Mouse (Mus musculus) liver, postnatal 0 days (tissue): Measurements from ENCODE around the gene Kcnb1. TPM values are rescaled to one million over a fixed set of nuclear protein-coding genes. Genes with fewer than 3 reads are reported as not detected.
A peak's percentile ranks its signal among the peaks of the same experiment; 100 is the strongest.

Experiments
- ATAC-seq: fragments of 200-750 bp; cut with Nextera tagmentation; 2 replicates; pipeline ENCODE4 v1.8.0; 2017; ENCODE audit warnings: mild to moderate bottlenecking, moderate library complexity
- DNase-seq: peaks from one replicate; pipeline ENCODE4 v3.0.0-alpha.2; 2016
- H3K27ac ChIP-seq: fragments of 300-500 bp; sonication (generic); 2 replicates; pipeline ENCODE4 v1.5.1; 2014; ENCODE audit warnings: antibody characterized with exemption, moderate library complexity, mild to moderate bottlenecking, low read depth
- H3K27me3 ChIP-seq: fragments of 300-500 bp; sonication (generic); 2 replicates; pipeline ENCODE4 v1.6.1; 2014; ENCODE audit warnings: low read length, control low read depth, mixed read lengths; ENCODE audit not compliant: insufficient read depth
- H3K36me3 ChIP-seq: fragments of 300-500 bp; sonication (generic); replicated peaks from 2 replicates; pipeline ENCODE4 v1.6.1; 2014; ENCODE audit warnings: mild to moderate bottlenecking, control low read depth, low read length, moderate library complexity, mixed read lengths; ENCODE audit not compliant: insufficient read depth
- H3K4me1 ChIP-seq: fragments of 300-500 bp; sonication (generic); 2 replicates; pipeline ENCODE4 v1.6.1; 2014; ENCODE audit warnings: antibody characterized with exemption, mild to moderate bottlenecking, control low read depth; ENCODE audit not compliant: insufficient read depth
- H3K4me2 ChIP-seq: fragments of 300-500 bp; sonication (generic); 2 replicates; pipeline ENCODE4 v1.6.1; 2014; ENCODE audit warnings: low read depth, mild to moderate bottlenecking, low read length, moderate library complexity, mixed read lengths
- H3K4me3 ChIP-seq: fragments of 300-500 bp; sonication (generic); 2 replicates; pipeline ENCODE4 v1.5.1; 2014; ENCODE audit warnings: low read depth, low read length
- H3K9ac ChIP-seq: fragments of 300-500 bp; sonication (generic); replicated peaks from 2 replicates; pipeline ENCODE4 v1.6.1; 2014; ENCODE audit warnings: mild to moderate bottlenecking, moderate library complexity
- H3K9me3 ChIP-seq: fragments of 300-500 bp; sonication (generic); 2 replicates; pipeline ENCODE4 v1.6.1; 2016; ENCODE audit warnings: mild to moderate bottlenecking, control low read depth, low read length, mixed read lengths
- CTCF ChIP-seq: sonication (generic); IDR thresholded peaks from 2 replicates; pipeline ENCODE4 v1.5.1; 2016; ENCODE audit warnings: antibody characterized with exemption, low read depth
- EP300 ChIP-seq: IDR thresholded peaks from 2 replicates; pipeline ENCODE4 v1.6.1; 2016; ENCODE audit warnings: antibody characterized with exemption, low read depth, mild to moderate bottlenecking
- WGBS: fragments of 180-500 bp; shearing (Covaris S2); extraction: QIAGEN DNeasy Blood & Tissue Kit; methylation state at CpG from one replicate; pipeline ENCODE4 v1.1.7; 2014; ENCODE audit not compliant: insufficient replicate concordance; 5-methylcytosine and 5-hydroxymethylcytosine counted together
- polyA plus RNA-seq: library from polyadenylated mRNA; unstranded; fragments of >200 nt; fragmentation: Nextera tagmentation; extraction: Ambion mirVana; gene quantifications from 2 replicates; pipeline ENCODE4 v1.2.1, GENCODE M21; 2015

Kcnb1 gene
- 0.11 and 0.21 TPM in 2 replicates for polyA plus RNA-seq

GRCm38 (mm10) chr2:167190076-167190399 is at the start of gene Kcnb1:
Gene Kcnb1, minus strand, starts transcription at chr2:167190155.
- H3K9me3 ChIP-seq: no peaks in the 10 kb centered on the region
- H3K27me3 ChIP-seq: peaks cover 45% of the 10 kb centered on the region
- WGBS: under 1% methylated on average over 39 of the region's 41 CpGs
- H3K27ac ChIP-seq: no peak within 1 kb of the TSS
- H3K36me3 ChIP-seq: no peaks in the 10 kb centered on the region
- DNase-seq (peak; percentile 54), ATAC-seq (peak; percentile 44)
- H3K4me1 ChIP-seq: peaks cover 14% of the 10 kb centered on the region
- H3K4me3 ChIP-seq: peak within 1 kb of the TSS; percentile 54
- H3K4me2 ChIP-seq: peak within 1 kb of the TSS; percentile 71
- H3K9ac ChIP-seq: no peak within 1 kb of the TSS
- TF ChIP-seq EP300: no peak
- TF ChIP-seq CTCF: peak; percentile 53

GRCm38 (mm10) chr2:167239262-167239661 is 49.3 kb upstream of the Kcnb1 start:
- peaks cover 26% of the 10 kb centered on the region for H3K27me3 ChIP-seq

GRCm38 (mm10) chr2:167237224-167237623 is 47.3 kb upstream of the Kcnb1 start:
- DNase-seq: no peak
- no peaks in the 10 kb centered on the region for H3K9me3 ChIP-seq
- ATAC-seq: no peak
- no peak overlapping the region for H3K9ac ChIP-seq
- no peaks in the 10 kb centered on the region for H3K36me3 ChIP-seq
- H3K4me2 ChIP-seq: no peak overlapping the region
- WGBS: 68% methylated on average over 9 of the region's 9 CpGs
- H3K27ac ChIP-seq: no peak overlapping the region
- H3K4me3 ChIP-seq: no peak overlapping the region
- H3K4me1 ChIP-seq: peaks cover 6% of the 10 kb centered on the region
- H3K27me3 ChIP-seq: peaks cover 26% of the 10 kb centered on the region
- TF ChIP-seq EP300 (no peak), CTCF (peak; percentile 31; the same call in 1 of the 2 replicates)

More at GRCm38 (mm10) chr2:167239262-167239661, 49.3 kb upstream of the Kcnb1 start:
- no peak overlapping the region for H3K27ac ChIP-seq
- H3K9ac ChIP-seq: no peak overlapping the region
- H3K9me3 ChIP-seq: peaks cover 4% of the 10 kb centered on the region; the same call in 1 of the 2 replicates
- ATAC-seq: no peak
- no peaks in the 10 kb centered on the region for H3K36me3 ChIP-seq
- H3K4me3 ChIP-seq: no peak overlapping the region
- 46% methylated on average over 12 of the region's 12 CpGs for WGBS
- no peak overlapping the region for H3K4me2 ChIP-seq
- TF ChIP-seq CTCF (no peak), EP300 (no peak)
- 0 out of 2 replicates have a peak, but pooled peaks cover 4% of the 10 kb centered on the region for H3K4me1 ChIP-seq
- no peak for DNase-seq

- 91% methylated on average over 4 of the region's 4 CpGs for WGBS
Observed at GRCm38 (mm10) chr2:167236174-167236573, 46.2 kb upstream of the Kcnb1 start.

GRCm38 (mm10) chr2:167235338-167236018 is 45.5 kb upstream of the Kcnb1 start:
- WGBS: 75% methylated on average over 17 of the region's 17 CpGs
- Histone ChIP-seq H3K9ac (no peak overlapping the region), H3K4me2 (no peak overlapping the region), H3K9me3 (no peaks in the 10 kb centered on the region), H3K27ac (no peak overlapping the region), H3K4me1 (peaks cover 9% of the 10 kb centered on the region), H3K27me3 (peaks cover 21% of the 10 kb centered on the region), H3K4me3 (no peak overlapping the region), H3K36me3 (no peaks in the 10 kb centered on the region)
- TF ChIP-seq CTCF (no peak), EP300 (no peak)
- no peak for DNase-seq
- ATAC-seq: no peak

More at GRCm38 (mm10) chr2:167236174-167236573, 46.2 kb upstream of the Kcnb1 start:
- no peak for ATAC-seq
- Histone ChIP-seq H3K9ac (no peak overlapping the region), H3K36me3 (no peaks in the 10 kb centered on the region), H3K27ac (no peak overlapping the region), H3K27me3 (peaks cover 26% of the 10 kb centered on the region), H3K9me3 (no peaks in the 10 kb centered on the region), H3K4me1 (peaks cover 9% of the 10 kb centered on the region), H3K4me3 (no peak overlapping the region), H3K4me2 (no peak overlapping the region)
- TF ChIP-seq EP300: no peak
- TF ChIP-seq CTCF: no peak
- DNase-seq: no peak

- TF ChIP-seq EP300 (no peak), CTCF (no peak)
Observed at GRCm38 (mm10) chr2:167233771-167234170, 43.8 kb upstream of the Kcnb1 start.

More at GRCm38 (mm10) chr2:167233771-167234170, 43.8 kb upstream of the Kcnb1 start:
- no peaks in the 10 kb centered on the region for H3K36me3 ChIP-seq
- H3K4me2 ChIP-seq: no peak overlapping the region
- no peak for ATAC-seq
- H3K4me1 ChIP-seq: peaks cover 6% of the 10 kb centered on the region
- H3K9me3 ChIP-seq: no peaks in the 10 kb centered on the region
- WGBS: 71% methylated on average over 14 of the region's 14 CpGs
- 0 out of 2 replicates have a peak, but pooled peaks cover 4% of the 10 kb centered on the region for H3K27me3 ChIP-seq
- H3K4me3 ChIP-seq: no peak overlapping the region
- H3K9ac ChIP-seq: no peak overlapping the region
- no peak for DNase-seq
- H3K27ac ChIP-seq: no peak overlapping the region
